Mouse (Mus musculus) cerebellum, postnatal 4 days (tissue): ENCODE results near the gene Etv4.

Experiments
- DNase-seq, 2 experiments: peaks; one replicate each; pipeline ENCODE4 v3.0.0; 2022; ENCODE audit warnings: low spot score in 2 of 2, mixed read lengths in 1 of 2

Etv4 gene

DNA sequence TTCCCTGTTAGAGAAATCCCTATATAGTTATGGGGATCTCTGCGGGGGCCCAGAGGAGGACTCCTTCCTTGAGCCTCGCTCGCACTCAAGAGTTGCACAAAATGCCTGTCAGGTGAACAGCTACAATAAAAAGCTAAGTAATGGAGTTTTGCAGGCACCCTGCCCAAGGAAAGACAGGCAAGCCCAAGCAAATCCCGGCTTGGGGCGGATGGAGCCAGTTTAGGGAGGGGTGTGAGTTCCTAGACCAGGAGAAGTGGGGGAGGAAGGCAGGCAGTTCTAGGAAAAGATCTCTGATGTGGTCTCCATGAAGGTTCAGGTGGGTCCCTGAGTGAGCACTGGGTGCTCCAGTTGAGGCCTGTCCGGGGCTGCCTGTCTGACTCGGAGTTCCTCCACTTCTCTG, 1.5 kb upstream of the Etv4 start:
- no peak for DNase-seq

- no peak for DNase-seq
These were observed 658 bp upstream of the Etv4 start for GRCm38 (mm10) chr11:101785852-101786205.

DNA sequence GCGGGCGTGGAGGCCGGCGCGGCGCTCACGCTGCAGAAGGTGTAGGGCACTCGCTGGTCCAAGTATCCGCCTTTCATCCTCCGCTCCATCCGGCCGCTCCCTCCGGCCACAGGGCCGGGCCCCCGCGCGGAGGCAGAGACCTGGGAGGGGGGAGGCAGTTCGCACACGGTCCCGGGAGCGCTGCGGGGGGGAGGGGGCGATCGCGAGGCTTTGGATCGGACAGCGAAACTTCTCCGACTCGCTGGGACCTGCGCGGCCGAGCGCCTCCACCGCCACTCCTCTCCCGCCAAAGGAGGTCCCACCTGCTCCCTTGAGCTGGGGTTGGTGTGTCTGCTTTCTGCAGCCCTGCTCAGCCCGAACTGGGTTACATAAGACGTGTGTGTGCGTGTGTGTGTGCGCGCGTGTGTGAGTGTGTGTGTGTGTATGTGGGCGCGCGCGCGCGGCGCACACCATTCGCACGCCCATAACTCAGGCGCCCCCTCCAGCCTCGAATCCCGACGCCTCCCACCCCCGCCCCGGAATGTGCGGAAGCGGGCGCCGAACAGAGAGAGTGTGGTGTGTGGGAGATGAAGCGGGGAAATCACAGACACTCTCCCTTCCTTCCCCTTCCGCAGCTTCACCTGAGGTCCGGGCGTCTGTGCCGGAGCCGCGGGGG, 556 bp downstream of the Etv4 start:
- peak; percentile 33 to 46 for DNase-seq

GRCm38 (mm10) chr11:101784072-101784471, 1.1 kb downstream of the Etv4 start:
- DNase-seq, result no peak

DNA sequence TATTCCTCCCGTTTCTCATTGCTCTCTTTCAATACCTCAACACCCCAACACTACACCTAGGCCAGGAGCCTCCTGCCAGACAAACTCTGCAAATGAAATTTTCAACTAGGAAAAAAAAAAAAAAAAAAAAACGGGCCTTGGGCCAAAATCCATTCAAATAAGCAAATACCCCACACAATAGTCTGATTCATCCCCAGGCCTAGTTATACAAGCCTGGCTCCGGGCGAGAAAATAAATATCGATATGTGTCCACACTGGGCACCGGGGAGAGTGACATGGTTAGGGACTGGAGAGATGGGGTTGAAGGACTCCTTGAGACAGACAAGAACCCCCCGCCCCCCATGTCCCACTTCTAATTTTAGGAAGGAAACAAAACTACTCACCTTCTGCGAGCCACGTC, 1.6 kb downstream of the Etv4 start:
- no peak for DNase-seq

GRCm38 (mm10) chr11:101783135-101783534, 2.0 kb downstream of the Etv4 start:
- DNase-seq, result no peak

DNA sequence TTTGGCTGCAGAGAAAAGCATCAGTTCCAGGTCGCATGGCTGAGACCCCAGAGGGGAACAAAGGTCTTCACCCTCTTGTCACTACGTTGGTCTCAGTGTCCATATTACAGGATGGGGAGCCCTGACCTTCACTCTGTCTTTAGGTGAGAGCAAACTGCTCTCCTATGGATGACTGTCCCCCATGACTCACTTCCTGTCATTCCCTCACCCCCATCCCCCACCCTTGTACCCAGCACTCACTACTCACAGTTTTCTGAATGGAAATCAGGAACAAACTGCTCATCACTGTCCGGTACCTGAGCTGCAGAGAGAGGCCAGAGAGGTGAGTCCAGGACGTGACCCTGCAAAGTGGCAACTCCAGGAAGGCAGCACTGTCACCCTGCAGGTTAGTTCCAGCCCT, 8.3 kb downstream of the Etv4 start:
- no peak for DNase-seq

DNA sequence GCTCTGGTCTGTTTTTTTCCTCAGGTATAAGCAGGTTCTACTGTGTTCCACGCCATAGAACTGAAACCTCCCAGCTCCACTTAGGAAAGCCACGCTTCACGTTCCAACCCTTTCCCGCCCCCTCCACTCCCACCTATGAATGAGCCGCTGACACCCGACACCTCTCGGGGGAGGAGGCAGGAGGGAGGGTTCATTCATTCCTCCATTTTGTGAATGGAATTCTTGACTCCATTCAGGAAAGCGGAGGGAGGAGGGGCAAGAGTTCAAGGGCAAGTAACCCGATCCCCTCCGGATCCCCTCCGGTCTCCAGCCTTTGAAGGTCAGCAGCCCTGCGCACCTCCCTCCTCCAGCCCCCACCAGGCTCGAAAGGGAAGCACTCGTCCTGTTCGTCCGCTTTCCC, 12.7 kb downstream of the Etv4 start:
- peak in 1 of 2 experiments; percentile 40 for DNase-seq

GRCm38 (mm10) chr11:101772027-101772426, 13.1 kb downstream of the Etv4 start:
- no peak for DNase-seq

GRCm38 (mm10) chr11:101770266-101770665, 14.9 kb downstream of the Etv4 start:
- no peak for DNase-seq

- DNase-seq, result no peak
These were observed 16.4 kb downstream of the Etv4 start for GRCm38 (mm10) chr11:101768721-101769120.

- no peak for DNase-seq
These were observed 17.8 kb downstream of the Etv4 start for GRCm38 (mm10) chr11:101767326-101767725.

GRCm38 (mm10) chr11:101764546-101764945, 20.6 kb downstream of the Etv4 start:
- DNase-seq, result no peak

- no peak for DNase-seq
These were observed 21.4 kb downstream of the Etv4 start for GRCm38 (mm10) chr11:101763723-101764122.

GRCm38 (mm10) chr11:101759530-101759929, 25.6 kb downstream of the Etv4 start:
- DNase-seq, result no peak

DNA sequence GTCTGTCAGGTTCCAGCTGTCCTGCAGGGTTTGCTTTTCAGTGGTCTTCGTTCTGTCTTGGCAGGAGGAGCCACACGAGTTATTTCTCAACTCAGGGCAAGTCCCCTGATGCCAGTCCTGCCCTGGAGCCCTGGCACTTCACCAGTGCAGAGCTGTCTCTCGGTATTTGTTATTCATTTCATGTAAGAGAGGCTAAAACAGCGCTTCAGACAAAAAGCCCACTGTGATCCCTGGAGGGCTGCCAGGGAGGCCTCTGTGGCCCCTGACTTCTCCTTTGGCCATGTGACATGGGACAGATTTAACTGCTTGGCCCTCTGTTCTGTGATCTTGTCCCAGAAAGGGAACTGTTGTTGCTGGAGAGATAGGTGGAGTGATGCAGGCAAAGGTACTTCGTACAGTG, 26.7 kb downstream of the Etv4 start:
- DNase-seq, result peak; percentile 29 to 50

DNA sequence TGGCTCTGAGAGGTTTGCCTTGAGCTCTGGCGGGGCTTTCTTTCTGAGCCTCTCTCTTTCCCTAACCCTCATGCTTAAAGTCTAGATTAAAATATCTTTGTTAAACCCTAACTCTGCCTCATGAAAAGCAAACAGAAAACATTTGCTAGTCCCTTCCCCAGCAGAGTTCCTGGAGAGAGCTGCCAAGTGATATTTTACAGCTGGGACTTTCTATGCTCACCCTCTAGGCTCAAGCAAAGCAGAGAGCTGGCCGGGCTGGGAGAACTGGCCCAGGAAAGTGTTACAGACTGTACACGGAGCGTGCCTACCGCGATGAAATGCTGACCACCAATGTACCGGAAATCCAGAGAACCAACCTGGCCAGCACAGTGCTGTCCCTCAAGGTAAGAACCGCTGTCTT, 27.8 kb downstream of the Etv4 start:
- DNase-seq, result no peak

GRCm38 (mm10) chr11:101756616-101757015, 28.6 kb downstream of the Etv4 start:
- DNase-seq, result no peak

DNA sequence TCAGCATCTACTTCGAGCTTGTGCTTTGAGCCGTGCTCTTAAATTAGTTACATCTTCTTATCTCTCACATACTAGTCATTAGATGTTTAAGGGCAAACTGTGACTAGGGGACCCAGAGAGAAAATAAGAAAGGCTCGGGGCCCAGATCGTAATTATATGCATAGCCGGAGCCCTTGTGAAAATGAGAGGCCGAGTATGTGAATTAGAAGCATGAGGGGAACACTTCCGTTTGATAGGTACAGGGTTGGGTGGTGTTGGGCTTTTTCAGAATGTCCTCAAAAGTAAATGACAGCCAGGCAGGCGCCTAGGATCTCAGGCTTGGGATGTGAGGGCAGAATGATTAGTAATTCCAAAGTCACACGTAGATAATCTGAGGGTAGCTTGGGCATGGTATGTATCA, 51.6 kb downstream of the Etv4 start:
- no peak for DNase-seq

- DNase-seq, result peak; percentile 98 to 99
These were observed 52.4 kb downstream of the Etv4 start, which contains the start of gene Dhx8 for GRCm38 (mm10) chr11:101732518-101733440. TSS of gene Dhx8 (plus strand) at chr11:101732919.

DNA sequence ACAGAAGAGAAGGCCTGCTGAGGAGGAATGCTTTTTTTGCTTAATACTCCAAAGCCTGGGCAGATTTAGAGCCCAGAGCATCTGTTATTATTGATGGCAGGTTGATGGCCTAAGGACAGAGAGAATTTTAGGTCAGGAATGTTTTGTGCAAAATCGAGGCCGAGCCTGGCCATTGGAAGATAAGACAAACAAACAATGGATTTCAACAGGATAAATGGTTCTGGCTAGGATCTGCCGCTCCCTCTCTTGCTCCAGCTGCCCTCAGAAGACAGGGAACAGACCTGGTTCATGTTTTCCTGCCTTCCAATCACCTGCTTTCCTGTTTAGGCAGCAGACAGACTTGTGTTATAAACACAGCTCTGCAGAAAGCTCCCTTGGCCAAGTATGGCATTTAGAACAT, 55.9 kb downstream of the Etv4 start:
- DNase-seq, result no peak

DNA sequence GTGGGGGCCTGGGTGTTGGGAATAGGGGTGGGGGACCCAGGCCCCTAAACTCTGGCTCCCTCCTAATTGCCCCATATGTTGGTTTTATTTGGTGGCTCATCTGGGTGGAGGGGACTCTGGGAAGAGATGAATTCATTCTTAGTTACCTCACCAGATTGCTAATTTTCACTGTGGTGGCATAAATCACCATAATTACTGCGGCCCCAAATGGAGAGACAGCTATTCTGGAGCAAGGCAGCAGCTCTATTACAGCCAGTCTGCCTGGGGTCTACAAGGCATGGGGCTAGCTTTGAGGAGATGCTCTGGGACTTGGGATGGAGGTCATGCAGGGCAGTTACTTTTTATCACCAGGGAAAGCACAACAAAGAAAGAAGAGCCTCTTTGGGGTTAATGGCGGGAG, 58.4 kb downstream of the Etv4 start:
- DNase-seq, result no peak

- DNase-seq, result no peak
These were observed 60.1 kb downstream of the Etv4 start for GRCm38 (mm10) chr11:101725043-101725442.
